Mouse (Mus musculus) gastrocnemius, postnatal 25 days (tissue): ENCODE results near the gene Nckipsd. TPM values are rescaled to one million over a fixed set of nuclear protein-coding genes. Genes with fewer than 3 reads are reported as not detected.
A peak's percentile ranks its signal among the peaks of the same experiment; 100 is the strongest.

Experiments used
- DNase-seq: peaks from one replicate; pipeline ENCODE4 v3.0.0; 2022
- long read RNA-seq, 2 experiments: library from polyadenylated mRNA; stranded (forward); transcript quantifications; one replicate each; pipeline ENCODE4 v2.0.0; 2021
- total RNA-seq, 2 experiments: library from RNA; stranded (reverse); gene quantifications; 1 replicate in 1 of 2; 2 replicates in 1 of 2; pipeline ENCODE4 v1.2.3; 2021

Nckipsd gene
- total RNA-seq: 1 to 10 TPM; 3.8 TPM
- long read RNA-seq, experiment 1, partial matches to known transcripts: 0 of 2 reads
- long read RNA-seq, experiment 1, other reads (novel, unspliced or antisense): 1 of 2 reads
- long read RNA-seq, experiment 2, transcript Nckipsd-201 (13 exons, 3,360 nt): major isoform, 7 of 11 reads
- long read RNA-seq, experiment 2, partial matches to known transcripts: 1 of 11 reads
- long read RNA-seq, experiment 2, other reads (novel, unspliced or antisense): 3 of 11 reads

DNA sequence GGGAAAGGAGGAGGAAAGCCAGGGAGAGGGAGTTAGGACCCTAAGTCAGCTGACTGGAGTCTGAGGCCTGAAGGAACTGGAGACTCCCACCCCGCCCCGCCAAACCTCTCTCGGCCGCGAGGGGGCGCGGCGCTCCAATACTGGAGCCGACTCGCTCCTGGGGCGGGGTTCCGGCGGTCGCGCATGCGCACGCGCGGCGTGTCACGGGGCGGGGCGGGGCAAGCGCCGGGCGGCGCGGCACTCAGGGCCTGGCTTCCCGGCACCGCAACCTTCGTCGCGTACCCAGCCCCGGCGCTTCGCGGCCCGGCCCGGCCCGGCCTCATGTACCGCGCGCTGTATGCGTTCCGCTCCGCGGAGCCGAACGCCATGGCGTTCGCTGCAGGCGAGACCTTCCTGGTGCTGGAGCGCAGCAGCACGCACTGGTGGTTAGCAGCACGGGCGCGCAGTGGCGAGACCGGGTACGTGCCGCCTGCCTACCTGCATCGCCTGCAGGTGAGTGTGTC is at the start of gene Nckipsd:
Nckipsd (plus strand) TSS at position 206 of the 503 bp plus-strand sequence.
- peak; percentile 91 for DNase-seq

- DNase-seq: no peak
These were observed 49.0 kb upstream of the Nckipsd start for GRCm38 (mm10) chr9:108759121-108759520.

DNA sequence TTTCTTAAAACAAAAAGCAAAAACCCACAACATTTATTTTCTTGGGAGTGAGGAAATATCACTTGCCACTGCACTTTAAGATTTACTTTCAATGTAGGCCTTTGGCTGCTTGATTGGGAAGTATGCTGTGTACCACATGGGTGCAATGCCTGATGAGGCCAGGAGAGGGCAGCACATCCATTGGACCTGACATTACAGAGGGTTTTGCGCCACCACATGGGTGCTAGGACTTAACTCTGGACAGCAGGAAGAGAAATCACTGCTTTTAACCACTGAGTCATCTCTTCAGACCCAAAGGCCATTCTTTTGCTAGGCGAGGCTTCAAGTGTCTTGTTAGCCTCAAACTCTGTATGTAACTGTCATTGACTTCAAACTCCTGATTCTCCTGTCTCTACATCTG is 48.4 kb upstream of the Nckipsd start:
- DNase-seq: no peak

- DNase-seq: no peak
These were observed 46.6 kb upstream of the Nckipsd start for GRCm38 (mm10) chr9:108761561-108761960.

DNA sequence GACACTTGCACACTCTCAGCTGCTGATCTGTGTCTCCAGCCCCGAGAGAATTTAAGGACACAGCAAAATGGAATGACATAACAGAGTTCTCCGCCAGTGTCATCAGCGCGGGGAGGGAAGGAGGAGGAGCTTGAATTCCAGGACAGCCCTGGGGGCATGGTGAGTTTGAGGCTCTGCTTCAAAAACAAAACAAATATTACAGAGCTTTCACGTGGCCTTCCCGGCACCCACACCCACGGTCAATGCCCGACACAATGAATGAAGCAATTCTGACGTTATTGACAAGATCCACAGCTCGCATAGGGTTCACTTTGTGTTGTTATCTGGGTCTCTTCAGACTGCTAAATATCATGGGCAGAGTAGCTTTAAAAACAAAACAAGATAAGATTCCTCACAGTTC is 43.2 kb upstream of the Nckipsd start:
- no peak for DNase-seq

GRCm38 (mm10) chr9:108776614-108777013 is 31.6 kb upstream of the Nckipsd start:
- no peak for DNase-seq

- no peak for DNase-seq
These were observed 30.9 kb upstream of the Nckipsd start for GRCm38 (mm10) chr9:108777276-108777675.

GRCm38 (mm10) chr9:108780959-108781358 is 27.2 kb upstream of the Nckipsd start:
- no peak for DNase-seq

GRCm38 (mm10) chr9:108781891-108782290 is 26.3 kb upstream of the Nckipsd start:
- DNase-seq: no peak

DNA sequence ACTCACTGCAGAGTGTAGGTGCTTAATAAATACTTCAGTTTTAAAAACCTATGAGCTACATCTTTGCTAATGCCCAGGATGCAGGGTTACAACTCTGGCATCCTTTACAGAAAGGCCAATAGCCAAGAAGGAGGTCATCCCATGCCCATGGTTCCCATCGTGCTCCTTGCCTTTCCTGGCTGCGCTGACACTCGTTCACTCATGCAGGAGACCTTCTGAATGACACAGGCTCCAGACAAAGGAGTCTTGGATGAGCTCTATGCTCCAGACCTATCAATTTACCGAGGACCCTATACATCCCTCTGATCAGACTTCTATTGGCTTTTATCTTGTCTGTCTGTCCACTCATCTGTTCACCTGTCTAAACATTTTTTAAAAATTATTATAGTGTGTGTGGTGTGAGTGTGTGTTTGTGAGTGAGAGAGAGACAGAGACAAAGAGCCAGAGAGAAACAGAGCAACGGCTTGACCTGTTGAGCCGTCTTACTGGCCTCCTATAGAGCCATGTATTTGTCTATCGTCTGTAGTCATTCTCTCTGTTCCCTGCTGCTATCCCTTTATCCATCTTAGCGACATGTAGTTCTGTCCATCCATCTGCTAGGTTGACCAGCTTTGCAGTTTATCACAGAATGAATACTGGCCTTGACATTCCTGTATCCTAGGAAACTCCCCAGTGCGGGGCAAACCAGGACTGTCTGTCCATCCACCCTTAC is 25.2 kb upstream of the Nckipsd start:
- DNase-seq: no peak

- peak; percentile 95 for DNase-seq
These were observed 24.4 kb upstream of the Nckipsd start, which contains the start of gene Ip6k2 for GRCm38 (mm10) chr9:108783548-108784463. Gene Ip6k2 (plus strand): TSS chr9:108783796.

GRCm38 (mm10) chr9:108785416-108785815 is 22.8 kb upstream of the Nckipsd start:
- no peak for DNase-seq

GRCm38 (mm10) chr9:108786494-108786893 is 21.7 kb upstream of the Nckipsd start:
- no peak for DNase-seq

- no peak for DNase-seq
These were observed 21.1 kb upstream of the Nckipsd start for GRCm38 (mm10) chr9:108787080-108787479.

- no peak for DNase-seq
These were observed 19.5 kb upstream of the Nckipsd start for GRCm38 (mm10) chr9:108788713-108789112.

DNA sequence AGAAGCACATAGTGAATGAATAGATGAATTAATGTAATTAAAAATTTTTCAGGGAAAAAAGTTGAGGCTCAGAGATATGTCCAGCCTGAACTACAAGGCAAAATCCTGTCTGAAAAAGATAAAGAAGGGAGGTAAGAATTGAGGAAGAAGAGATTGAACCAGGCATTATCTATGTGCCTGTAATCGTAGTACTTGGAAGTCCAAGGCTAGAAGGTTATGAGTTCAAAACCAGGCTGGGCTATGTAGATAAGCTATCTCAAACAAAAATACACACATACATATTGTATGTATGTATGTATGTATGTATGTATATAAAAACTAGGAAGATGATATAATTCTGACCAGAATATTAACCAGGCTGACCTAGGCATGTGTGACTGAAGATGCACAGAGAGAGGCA is 15.9 kb upstream of the Nckipsd start:
- no peak for DNase-seq

DNA sequence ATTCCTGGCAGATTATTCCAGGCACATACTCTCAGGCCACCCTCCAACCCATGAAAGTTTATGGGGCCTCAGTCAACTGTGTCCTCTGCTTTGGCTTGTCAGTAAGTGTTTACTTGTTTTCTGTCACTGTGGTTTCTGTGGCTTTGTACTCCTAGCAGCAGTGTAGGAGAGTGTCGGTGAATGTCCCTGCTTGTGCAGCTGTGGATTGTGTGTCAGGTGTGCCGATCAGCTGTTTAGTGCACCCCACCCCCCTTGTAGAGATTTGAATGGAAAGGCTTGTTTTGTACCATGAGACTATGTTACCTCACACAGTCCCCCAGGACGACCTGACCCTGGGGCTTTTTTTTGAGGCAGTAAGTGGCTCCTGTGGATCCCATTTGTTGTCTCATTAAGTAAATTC is 15.4 kb upstream of the Nckipsd start:
- no peak for DNase-seq

- no peak for DNase-seq
These were observed 12.9 kb upstream of the Nckipsd start for GRCm38 (mm10) chr9:108795281-108795680.

GRCm38 (mm10) chr9:108795762-108796161 is 12.4 kb upstream of the Nckipsd start:
- DNase-seq: peak; percentile 53

DNA sequence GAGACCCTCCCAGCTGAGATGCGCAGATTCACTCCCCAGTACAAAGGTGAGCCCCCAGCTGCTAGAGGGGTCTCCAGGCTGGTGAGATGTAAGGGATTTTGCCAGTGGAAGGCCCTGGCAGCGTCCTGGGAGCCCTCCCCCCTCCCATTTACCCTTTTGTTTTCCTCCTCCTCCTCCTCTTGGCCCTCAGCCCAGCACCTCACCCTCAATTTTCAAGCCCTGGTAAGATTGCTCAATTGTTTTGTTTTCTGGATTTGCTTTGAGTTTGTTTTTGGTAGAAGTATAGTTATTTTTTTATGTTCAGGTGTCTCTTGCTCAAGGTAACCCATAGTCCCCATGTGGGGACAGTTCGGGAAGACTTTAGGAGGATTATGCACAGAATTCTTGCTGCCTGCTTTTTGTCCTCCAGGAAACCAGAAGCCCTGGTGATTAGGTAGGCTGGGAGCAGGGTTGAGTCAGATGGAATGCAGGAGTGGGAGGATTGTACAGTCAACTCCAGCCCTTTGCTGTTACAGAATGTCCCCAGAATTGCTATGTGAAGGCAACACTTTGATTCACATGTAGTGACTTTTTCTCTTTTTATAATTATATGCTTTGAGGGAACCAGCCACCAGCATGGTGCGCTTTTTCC is 11.7 kb upstream of the Nckipsd start:
- no peak for DNase-seq

- DNase-seq: no peak
These were observed 10.7 kb upstream of the Nckipsd start for GRCm38 (mm10) chr9:108797477-108797876.

GRCm38 (mm10) chr9:108798508-108799075 is 9.6 kb upstream of the Nckipsd start:
- no peak for DNase-seq
